Mouse (Mus musculus) lung, adult 2 months (tissue): ENCODE data around the gene Clic5. TPM values are rescaled to one million over a fixed set of nuclear protein-coding genes. Genes with fewer than 3 reads are reported as not detected.
"Not testable (repeated sequence)": the region's sequence is repeated elsewhere in the genome, so short reads cannot be mapped to it uniquely, and the experiment has no call there.

ENCODE experiments used
- DNase-seq: peaks from one replicate; pipeline ENCODE4 v3.0.0; 2022
- H3K4me1 ChIP-seq: fragments of 200-500 bp; 2 replicates; pipeline ENCODE4 v1.6.1; 2011; ENCODE audit warnings: low read length; ENCODE audit not compliant: control insufficient read depth, insufficient read depth
- H3K4me3 ChIP-seq: fragments of 200-500 bp; replicated peaks from 2 replicates; pipeline ENCODE3; 2011; ENCODE audit warnings: low read depth, mild to moderate bottlenecking, control low read depth, low read length; ENCODE audit errors: extremely low read depth
- CTCF ChIP-seq: fragments of 200-500 bp; IDR thresholded peaks from 2 replicates; pipeline ENCODE4 v1.5.1; 2011; ENCODE audit warnings: mild to moderate bottlenecking, low read length, control low read depth; ENCODE audit not compliant: insufficient read depth
- POLR2A ChIP-seq: fragments of 200-500 bp; IDR thresholded peaks from 2 replicates; pipeline ENCODE4 v1.6.1; 2011; ENCODE audit warnings: low read depth, mild to moderate bottlenecking, control low read depth, low read length, borderline replicate concordance; ENCODE audit errors: extremely low read depth
- WGBS: fragments of 180-500 bp; shearing (Covaris S2); methylation state at CpG from one replicate; pipeline ENCODE4 v1.1.7; 2018; 5-methylcytosine and 5-hydroxymethylcytosine counted together
- polyA plus RNA-seq: library from polyadenylated mRNA; depleted of rRNA; stranded (reverse); fragments of >200 nt; gene quantifications from 2 replicates; pipeline ENCODE4 v1.2.3, GENCODE M21; 2012

The Clic5 gene
- polyA plus RNA-seq, 1 experiment = 122 TPM

DNA sequence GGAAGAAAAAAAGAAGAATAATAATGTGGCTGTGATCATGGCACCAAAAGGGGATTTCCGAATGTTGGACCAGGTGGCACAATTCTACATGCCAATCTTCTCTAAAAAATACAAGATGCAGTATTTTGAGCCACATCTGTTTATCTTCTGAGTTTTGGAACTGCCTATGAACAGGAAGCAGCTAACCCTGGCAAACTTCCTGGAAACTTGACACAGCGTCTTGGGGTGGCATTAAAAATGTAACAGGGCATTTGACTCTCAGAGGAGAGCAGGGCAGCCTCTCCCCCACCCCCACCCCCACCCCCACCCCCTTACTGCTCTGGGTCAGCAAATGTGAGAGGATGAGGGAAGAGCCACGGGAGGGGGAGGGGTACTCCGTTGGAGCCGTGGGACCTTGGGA is 25.9 kb upstream of the Clic5 start:
- 6% methylated on average over 5 of the region's 5 CpGs for WGBS
- TF ChIP-seq POLR2A (no peak), CTCF (no peak)
- no peak for DNase-seq
- no peak overlapping the region for H3K4me3 ChIP-seq
- peaks cover 10% of the 10 kb centered on the region for H3K4me1 ChIP-seq

GRCm38 (mm10) chr17:44162935-44163334 is 25.4 kb upstream of the Clic5 start:
- no peak for DNase-seq
- TF ChIP-seq CTCF = no peak
- TF ChIP-seq POLR2A = no peak
- 32% methylated on average over 5 of the region's 5 CpGs for WGBS
- H3K4me3 ChIP-seq = no peak overlapping the region
- peaks cover 10% of the 10 kb centered on the region for H3K4me1 ChIP-seq

DNA sequence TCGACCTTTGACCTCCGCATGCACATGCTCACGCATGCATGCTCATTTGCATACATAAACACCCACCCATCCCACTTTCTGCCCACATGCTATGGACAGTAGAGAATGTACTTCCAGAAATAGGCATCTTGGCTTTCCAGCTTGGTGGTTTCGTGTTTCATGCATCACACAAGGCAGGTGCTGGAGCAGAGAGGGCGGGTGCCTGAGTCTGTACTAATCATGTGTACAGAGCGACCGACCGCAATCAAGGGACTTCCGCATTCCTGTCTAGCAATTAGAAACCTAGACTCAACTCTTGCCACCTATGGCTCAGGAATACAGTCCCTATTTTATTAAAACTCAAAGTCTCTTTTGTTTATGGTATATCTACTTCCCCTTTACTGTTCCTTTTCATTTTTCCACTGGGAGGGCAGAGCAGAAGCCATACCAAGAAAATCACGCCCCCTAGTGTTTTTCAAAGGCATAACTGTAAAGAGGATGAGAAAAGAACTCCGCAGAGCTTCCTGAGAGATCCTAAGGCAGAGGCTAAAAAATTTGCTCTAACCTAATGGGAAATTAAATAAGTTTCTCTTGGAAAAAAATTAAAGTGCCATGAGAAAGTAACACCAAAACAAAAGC is 22.5 kb upstream of the Clic5 start:
- no peak for DNase-seq
- 59% methylated on average over 11 of the region's 11 CpGs for WGBS
- TF ChIP-seq CTCF (no peak), POLR2A (no peak)
- Histone ChIP-seq H3K4me1 (peaks cover 10% of the 10 kb centered on the region), H3K4me3 (no peak overlapping the region)

DNA sequence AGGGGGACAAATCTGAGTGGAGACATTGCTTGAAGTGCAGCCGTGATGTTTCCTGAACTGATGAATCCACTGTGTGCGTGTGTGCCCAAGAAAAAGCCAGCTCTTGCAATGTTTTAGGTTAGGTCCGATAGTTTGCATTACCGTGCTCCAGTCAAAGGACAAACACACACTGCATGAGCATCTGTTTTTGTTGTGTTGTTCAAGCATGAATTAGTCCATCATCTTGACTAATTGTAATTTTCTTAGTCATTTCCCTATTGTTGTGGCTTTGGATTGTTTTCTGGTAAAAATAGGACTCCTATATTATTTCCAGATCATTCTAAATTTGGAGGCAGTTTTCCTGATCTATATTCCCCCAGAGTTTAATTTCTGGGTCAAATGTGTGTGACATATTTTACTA is 18.7 kb upstream of the Clic5 start:
- no peak for TF ChIP-seq POLR2A
- no peak for TF ChIP-seq CTCF
- peaks cover 3% of the 10 kb centered on the region; the same call in 1 of the 2 replicates for H3K4me1 ChIP-seq
- no peak for DNase-seq
- no peak overlapping the region for H3K4me3 ChIP-seq
- 90% methylated on average over 4 of the region's 4 CpGs for WGBS

DNA sequence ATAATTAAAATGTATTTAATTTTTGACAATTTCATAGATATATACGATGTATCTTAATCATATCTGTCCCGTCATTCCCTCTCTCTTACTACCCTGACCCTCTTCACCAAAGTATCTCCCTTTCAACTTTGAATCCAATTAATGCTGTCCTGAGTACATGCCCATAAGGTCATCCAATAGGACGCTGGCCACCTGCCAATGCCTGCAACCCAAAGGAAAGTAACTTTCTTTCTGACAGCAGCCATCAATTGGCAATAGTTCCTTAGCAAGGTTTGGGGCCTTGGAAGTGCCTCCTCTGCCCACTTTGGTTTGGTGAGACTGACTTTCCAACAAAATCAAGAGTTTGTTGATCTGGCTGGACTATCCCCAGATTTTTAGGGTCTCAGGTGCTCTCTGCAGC is 18.1 kb upstream of the Clic5 start:
- 85% methylated on average over 3 of the region's 3 CpGs for WGBS
- no peak for DNase-seq
- no peak for TF ChIP-seq CTCF
- no peak for TF ChIP-seq POLR2A
- H3K4me1 ChIP-seq = peaks cover 3% of the 10 kb centered on the region; the same call in 1 of the 2 replicates
- H3K4me3 ChIP-seq = no peak overlapping the region

- TF ChIP-seq CTCF = no peak
- no peak for TF ChIP-seq POLR2A
- 60% methylated on average over 3 of the region's 3 CpGs for WGBS
- no peaks in the 10 kb centered on the region for H3K4me1 ChIP-seq
- DNase-seq = no peak
- no peak overlapping the region for H3K4me3 ChIP-seq
These were observed 16.5 kb upstream of the Clic5 start for GRCm38 (mm10) chr17:44171930-44172329.

GRCm38 (mm10) chr17:44173341-44173740 is 15.0 kb upstream of the Clic5 start:
- TF ChIP-seq POLR2A (no peak), CTCF (no peak)
- no peak for DNase-seq
- no peak overlapping the region for H3K4me3 ChIP-seq
- 56% methylated on average over 2 of the region's 2 CpGs for WGBS
- no peaks in the 10 kb centered on the region for H3K4me1 ChIP-seq

GRCm38 (mm10) chr17:44177291-44177690 is 11.1 kb upstream of the Clic5 start:
- no peak for DNase-seq
- 71% methylated on average over 3 of the region's 3 CpGs for WGBS
- Histone ChIP-seq H3K4me1 (peaks cover 5% of the 10 kb centered on the region), H3K4me3 (no peak overlapping the region)
- TF ChIP-seq POLR2A = no peak
- TF ChIP-seq CTCF = no peak

- Histone ChIP-seq H3K4me1 (peaks cover 5% of the 10 kb centered on the region), H3K4me3 (no peak overlapping the region)
- whole genome bisulfite sequencing = 46% methylated on average over 8 of the region's 8 CpGs
- no peak for DNase-seq
- TF ChIP-seq POLR2A (no peak), CTCF (no peak)
These were observed 7.0 kb upstream of the Clic5 start for GRCm38 (mm10) chr17:44181346-44181745.

DNA sequence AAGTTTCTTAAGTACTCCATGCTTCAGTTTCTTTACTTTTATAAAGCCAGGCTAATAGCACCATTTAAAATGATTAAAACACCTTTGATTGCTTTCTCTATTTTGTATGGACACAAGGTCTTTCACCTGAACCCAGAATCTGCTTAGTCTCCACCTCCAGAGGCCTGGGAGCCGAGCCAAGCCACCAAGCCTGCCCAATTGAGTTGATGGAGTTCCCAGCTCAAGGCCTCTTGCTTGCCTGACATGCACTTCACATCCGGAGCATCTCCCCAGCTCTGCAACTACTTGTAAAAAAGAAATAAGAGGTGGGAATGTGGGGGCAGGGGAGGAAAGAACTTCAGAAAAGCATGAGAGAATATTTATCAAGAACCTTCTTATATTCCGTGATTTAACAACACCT is 1.5 kb upstream of the Clic5 start:
- TF ChIP-seq CTCF (no peak), POLR2A (no peak)
- Histone ChIP-seq H3K4me1 (peaks cover 2% of the 10 kb centered on the region; the same call in 1 of the 2 replicates), H3K4me3 (no peak overlapping the region)
- 79% methylated on average over 3 of the region's 3 CpGs for WGBS
- no peak for DNase-seq

DNA sequence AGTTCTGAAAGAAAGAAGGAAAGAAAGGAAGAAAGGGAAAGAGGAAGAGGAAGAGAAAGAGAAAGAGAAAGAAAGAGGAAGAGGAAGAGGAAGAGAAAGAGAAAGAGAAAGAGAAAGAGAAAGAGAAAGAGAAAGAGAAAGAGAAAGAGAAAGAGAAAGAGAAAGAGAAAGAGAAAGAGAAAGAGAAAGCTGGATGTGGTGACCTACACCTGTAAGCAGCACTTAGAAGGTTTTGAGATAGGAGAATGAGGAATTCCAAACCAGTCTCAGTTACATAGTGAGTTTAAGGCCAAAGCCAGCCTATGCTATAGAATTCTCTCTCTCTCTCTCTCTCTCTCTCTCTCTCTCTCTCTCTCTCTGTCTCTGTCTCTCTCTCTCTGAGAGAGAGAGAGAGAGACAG is 847 bp upstream of the Clic5 start:
- not testable (repeated sequence) for DNase-seq

More for the DNA sequence above, 847 bp upstream of the Clic5 start:
- not testable (repeated sequence) for H3K4me3 ChIP-seq, H3K4me1 ChIP-seq
